Mouse (Mus musculus) T-cell, adult 2 months (primary cell): Measurements from ENCODE around the gene Nrap.
"Not testable (repeated sequence)": the region's sequence is repeated elsewhere in the genome, so short reads cannot be mapped to it uniquely, and the experiment has no call there.

Experiments
- DNase-seq: peaks from one replicate; pipeline ENCODE4 v3.0.0; 2022; ENCODE audit warnings: low spot score

The Nrap gene

DNA sequence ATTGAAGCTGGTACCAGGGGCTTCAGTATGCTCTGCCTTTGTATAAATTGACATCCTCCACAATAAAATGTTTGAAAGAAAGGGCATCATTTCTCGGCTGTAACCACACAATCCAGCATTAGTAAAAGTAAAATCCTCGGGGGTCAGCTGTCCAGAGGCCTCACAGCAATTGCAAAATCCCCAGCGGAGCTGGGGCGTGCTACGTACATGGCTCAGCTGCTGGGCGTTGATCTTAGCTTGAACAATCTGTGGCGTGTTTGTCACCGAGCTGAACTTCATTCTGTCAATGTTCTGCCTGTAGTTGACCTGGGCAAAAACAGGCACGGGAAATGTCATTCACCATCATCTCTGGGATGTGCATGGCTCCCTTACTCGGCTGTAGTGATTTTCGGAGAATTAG, 23.7 kb downstream of the Nrap start:
- no peak for DNase-seq

DNA sequence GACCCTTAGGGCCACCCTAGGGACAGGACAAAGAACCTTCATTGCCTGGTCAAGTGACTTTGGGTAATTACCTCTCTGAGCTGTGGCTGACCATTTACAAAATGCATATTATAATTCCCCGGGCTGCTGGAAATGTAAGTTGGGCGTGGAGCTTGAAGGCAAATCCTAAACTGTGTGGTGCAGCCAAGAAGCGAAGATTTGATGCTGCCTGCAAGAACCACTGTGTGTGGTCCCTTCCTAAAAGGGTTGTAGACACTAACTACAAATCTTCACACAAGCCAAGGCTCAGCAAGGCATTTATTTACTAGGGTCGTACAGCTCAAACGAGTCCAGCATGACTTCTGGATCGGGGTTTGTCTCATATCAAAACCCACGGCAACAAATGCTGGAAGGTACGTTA, 25.3 kb downstream of the Nrap start:
- DNase-seq: no peak

DNA sequence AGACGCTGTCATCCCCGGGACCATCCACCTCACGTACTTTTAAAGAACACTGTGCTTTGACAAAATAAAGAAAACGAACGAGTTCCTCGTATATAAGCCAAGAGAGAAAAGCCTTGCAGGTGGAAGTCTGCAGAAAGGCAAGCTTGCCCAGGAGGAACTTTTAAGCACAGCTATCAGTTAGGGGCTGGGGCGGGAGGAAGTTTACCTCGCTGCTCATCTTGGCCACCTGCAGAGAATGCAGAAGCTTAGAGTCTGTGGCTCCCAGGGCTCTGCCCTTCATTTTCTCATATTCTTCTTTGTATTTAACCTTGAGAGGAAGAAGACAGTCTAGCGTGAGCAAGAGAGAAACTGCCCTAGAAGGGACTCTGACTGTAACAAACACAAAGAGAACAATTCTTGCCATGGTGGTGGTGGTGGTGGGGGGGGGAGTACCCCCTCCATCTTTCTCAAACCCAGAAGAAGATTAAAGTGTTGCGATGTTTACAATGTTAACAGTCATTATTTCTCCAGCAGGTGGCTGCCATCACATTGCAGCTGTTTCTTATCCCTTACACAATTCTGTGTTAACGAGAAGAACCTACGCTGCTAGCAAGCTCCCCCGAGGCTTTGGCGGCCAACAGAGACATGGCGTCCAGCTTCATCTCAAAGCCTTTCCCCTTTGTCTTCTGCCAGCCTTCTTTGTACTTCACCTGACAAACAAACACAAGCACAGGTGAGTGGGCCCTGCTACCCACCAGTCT, 25.9 kb downstream of the Nrap start:
- DNase-seq: no peak

DNA sequence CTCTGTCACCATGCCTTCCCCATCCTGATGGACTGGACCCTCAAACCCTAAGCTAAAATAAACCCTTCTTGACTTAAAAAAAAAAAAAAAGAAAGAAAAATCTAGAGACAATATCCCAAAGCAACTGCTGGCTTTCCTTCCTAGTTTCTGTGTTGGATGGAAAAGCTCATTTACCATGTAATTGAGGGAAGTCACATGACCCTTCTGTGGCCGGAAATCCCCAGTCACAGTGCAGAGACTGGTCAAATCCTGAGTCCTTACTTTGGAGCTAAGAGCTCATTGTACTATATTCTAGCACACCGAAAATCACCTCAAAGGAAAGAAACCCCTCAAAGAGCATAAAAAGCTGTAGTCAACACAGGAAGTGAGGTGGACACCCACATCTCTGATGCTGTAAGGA, 30.9 kb downstream of the Nrap start:
- DNase-seq: no peak

GRCm38 (mm10) chr19:56357374-56357708, 32.5 kb downstream of the Nrap start:
- not testable (repeated sequence) for DNase-seq

GRCm38 (mm10) chr19:56356480-56357373, 33.1 kb downstream of the Nrap start:
- peak; percentile 21 for DNase-seq

- no peak for DNase-seq
Measured at GRCm38 (mm10) chr19:56355201-56355600, 34.6 kb downstream of the Nrap start.

- no peak for DNase-seq
Measured at GRCm38 (mm10) chr19:56353689-56354088, 36.1 kb downstream of the Nrap start.

GRCm38 (mm10) chr19:56349295-56349694, 40.5 kb downstream of the Nrap start:
- no peak for DNase-seq

- DNase-seq: no peak
Measured at GRCm38 (mm10) chr19:56346750-56347149, 43.1 kb downstream of the Nrap start.

DNA sequence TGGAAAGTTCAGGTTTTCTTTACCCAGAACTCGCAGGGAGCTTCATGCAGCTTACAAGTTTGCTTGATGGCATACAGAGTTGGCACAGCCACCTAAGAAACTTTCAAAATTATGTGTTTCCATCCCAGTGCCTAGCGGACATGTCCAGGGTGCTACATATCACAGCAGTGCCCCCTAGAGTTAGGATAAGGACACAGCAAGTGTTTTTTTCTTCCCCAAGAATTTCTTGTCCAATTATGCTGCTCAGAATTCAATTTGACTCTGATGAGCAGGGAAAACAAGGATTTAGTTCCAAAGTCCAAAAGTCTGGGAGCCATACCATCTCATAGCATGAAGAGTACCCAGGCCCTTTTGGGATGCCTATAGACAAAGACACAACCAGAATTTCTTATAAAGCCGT, 43.8 kb downstream of the Nrap start:
- DNase-seq: no peak

- DNase-seq: no peak
Measured at GRCm38 (mm10) chr19:56343869-56344563, 45.8 kb downstream of the Nrap start.

- no peak for DNase-seq
Measured at GRCm38 (mm10) chr19:56342006-56342405, 47.8 kb downstream of the Nrap start.

- DNase-seq: no peak
Measured at GRCm38 (mm10) chr19:56336826-56337225, 53.0 kb downstream of the Nrap start.

DNA sequence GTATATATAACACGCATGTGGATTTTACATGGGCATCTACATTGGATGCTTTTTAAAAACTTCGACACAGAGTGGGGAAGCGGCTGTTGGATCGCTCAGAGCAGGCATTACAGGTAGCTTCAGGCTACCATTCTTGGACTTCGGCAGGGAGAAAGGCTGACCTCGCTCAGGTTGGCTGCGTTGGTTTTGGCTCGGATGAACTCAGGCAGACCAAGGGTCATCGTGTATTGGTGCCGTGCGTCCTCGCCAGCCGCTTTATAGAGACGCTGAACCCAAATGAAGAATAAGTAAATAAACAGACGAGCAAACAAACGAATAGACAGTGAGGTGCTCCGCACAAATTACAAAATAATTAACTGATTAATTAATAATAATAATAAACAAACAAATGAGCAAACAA, 53.5 kb downstream of the Nrap start:
- no peak for DNase-seq

GRCm38 (mm10) chr19:56326243-56326855, 63.5 kb downstream of the Nrap start:
- no peak for DNase-seq

DNA sequence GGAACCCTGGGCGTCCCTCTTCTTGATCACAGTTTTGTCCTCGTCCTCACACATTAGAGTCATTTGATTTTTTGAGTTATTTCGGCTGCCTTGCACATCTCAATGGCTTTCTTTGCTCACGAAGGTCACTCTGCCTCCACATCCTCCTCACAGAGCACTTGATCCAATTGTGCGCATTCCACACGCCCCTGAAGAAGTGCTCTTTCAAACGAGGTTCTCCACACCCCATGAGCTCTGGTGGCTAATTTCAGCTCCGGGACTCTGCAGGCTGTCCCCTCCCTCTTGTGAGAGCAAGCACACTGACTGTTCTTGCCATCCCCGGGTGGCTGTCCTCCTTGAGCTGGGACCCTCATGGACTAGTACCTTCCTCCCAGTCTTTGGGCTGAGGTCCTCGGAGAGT, 64.2 kb downstream of the Nrap start:
- DNase-seq: no peak

DNA sequence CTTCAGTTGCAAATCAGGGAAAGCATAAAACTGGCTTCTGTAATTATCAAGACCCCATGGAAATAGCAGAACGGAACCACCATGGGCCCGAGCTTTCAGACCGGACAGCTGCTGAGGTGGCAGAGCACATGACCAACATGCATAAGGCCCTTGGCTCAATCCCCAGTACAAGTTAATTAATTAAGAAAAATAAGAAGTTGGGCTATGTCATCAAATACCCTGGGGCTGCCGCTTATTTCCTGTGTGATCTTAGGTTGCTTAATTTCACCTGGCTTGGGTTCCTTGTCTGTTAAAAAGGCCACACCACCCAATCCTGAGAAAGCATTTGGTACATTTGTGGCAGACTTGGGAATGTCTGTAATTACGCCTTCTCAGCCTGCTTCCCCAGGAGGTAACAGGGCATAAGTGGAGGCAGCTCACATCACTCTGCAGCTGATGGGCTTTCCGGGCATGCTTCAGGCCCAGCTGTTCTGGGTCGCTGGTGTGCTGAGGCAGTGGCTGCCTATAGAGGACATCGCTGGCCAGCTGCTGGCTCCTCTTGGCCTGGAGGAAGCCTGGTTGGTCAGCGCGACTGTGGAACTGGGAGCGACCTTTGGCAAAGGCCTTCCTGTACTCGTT, 68.4 kb downstream of the Nrap start:
- no peak for DNase-seq

GRCm38 (mm10) chr19:56320186-56320860, 69.5 kb downstream of the Nrap start:
- DNase-seq: peak; percentile 75

GRCm38 (mm10) chr19:56319629-56320028, 70.2 kb downstream of the Nrap start:
- no peak for DNase-seq

DNA sequence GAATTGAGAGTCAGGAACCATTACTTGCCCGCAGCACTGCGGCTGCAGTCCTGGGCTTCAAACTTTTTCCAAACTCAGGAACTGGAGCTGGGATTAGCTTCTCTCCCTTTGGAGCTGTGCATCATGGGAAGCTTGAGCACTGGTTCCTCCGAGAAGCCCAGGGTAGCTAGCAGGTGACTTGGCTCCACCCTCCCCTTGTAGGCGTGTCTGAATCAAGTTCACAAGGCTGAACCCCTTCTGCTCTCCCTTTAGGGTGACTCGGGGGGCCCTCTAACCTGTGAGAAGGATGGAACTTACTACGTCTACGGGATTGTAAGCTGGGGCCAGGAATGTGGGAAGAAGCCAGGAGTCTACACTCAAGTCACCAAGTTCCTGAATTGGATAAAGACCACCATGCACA, 70.6 kb downstream of the Nrap start:
- no peak for DNase-seq
